Mouse (Mus musculus): ENCODE measurements at regions not wholly inside any gene's neighbourhood (a gene's known extent, or its start where the extent isn't known, plus 50 kb on each side); places are given as distances from the start of the nearest gene placed in this dataset.
A peak's percentile ranks its signal among the peaks of the same experiment; 100 is the strongest.

DNA sequence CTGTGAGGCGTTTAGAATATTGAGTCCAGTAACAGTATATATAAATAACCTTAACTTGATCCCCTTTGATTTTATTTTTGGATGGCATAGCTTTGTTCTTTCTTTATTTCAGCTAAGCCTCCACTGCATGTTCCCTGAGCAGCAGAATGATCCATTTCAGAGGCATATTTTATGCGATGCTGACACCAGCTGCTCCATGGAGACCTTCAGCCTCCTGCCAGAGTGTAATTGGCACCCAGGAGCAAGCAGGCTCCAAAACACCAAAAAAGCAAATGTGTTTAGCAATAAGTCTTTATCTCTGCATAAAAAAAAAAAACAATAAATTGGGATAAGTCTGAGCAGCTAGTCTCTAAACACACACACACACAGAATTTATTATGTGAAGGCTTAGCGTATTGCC lies 170.7 kb upstream of the Dkk2 start:
- DNase-seq (ENCODE audit: extremely low read depth, insufficient read length, low spot score) = no peak

- DNase-seq (ENCODE audit: extremely low read depth, insufficient read length, low spot score) = no peak
Observed at GRCm38 (mm10) chr3:131914997-131915396, 170.1 kb upstream of the Dkk2 start.

GRCm38 (mm10) chr3:131917734-131918534 lies 167.2 kb upstream of the Dkk2 start:
- no peak for DNase-seq (ENCODE audit: extremely low read depth, insufficient read length, low spot score)

DNA sequence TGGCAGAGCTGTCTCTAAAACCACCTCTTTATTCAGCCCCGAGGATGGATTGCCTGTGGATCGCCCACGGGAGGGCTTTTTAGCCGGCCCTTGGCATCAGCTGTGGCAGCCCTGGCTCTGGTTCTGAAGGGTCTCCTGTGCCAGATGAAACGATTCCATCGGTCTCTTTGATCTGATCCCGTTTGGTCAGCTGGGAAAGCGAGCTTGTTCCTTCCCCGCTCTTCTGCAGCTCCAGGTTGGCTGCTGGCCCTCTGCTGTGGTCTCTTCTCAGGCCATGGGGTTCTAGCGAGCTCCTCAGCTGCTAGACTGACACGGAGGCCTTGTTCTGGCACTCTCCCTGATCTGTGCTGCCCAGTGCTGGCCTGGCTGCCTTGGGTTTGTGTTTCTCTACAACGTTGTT lies 165.6 kb upstream of the Dkk2 start:
- no peak for DNase-seq (ENCODE audit: extremely low read depth, insufficient read length, low spot score)

GRCm38 (mm10) chr3:131921161-131921560 lies 163.9 kb upstream of the Dkk2 start:
- DNase-seq (ENCODE audit: extremely low read depth, insufficient read length, low spot score) = peak; percentile 42

GRCm38 (mm10) chr3:131922733-131923132 lies 162.4 kb upstream of the Dkk2 start:
- DNase-seq (ENCODE audit: extremely low read depth, insufficient read length, low spot score) = no peak

GRCm38 (mm10) chr3:131940896-131941295 lies 144.2 kb upstream of the Dkk2 start:
- no peak for DNase-seq (ENCODE audit: extremely low read depth, insufficient read length, low spot score)

DNA sequence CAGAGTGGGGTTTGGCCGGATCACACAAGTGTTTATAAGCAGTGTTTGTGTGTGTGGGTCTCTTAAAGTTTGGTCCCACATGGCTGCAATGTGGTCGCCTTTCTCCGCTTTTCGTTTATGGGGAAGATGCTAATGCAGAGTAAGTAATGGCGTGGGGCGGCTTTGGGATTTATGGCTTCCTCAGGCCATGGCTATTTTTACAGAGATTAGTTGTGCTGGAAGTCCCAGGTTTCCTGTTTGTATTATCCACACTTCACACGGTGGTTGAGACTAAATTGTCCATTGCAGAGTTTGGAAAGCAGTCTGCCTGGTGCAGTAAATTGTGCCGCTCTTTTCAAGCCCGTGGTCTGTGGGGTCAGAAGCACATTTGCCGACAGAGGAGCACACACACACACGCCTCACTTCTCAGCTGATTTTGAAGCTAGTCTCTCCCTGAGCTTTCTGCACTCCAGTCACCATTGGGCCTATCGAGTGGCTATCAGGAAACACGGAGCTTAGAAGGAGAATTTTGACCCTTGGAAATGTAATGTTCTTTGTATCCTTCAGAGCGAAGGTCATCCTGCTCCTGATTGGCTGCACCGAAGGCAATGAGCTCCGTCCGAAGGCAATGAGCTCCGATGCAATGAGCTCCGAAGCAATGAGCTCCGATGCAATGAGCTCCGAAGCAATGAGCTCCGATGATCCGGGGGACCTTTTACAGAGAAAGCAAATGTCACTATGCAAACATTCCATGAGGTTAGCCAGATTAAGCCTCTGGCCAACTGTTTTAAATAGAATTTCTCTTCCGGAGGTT lies 142.9 kb upstream of the Dkk2 start:
- no peak for DNase-seq (ENCODE audit: extremely low read depth, insufficient read length, low spot score)

DNA sequence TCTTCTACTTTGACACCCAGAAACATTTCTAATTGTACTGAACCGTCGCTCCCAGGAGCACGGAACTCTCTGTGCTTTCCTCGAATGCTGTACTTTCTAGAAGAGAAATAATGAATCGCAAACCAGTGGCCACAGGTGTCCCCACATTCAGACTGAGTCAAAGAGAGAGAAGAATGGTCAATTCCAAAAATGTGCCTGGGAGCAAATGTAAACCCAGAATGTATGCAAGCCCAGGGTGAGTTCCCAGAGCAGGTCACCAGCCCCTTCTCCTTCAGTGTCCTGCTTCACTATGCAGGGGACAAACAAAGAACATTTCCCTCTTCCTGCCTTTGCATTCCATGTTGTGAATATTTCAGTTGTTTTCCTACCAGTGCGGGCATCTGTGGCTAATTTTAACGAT lies 141.7 kb upstream of the Dkk2 start:
- no peak for DNase-seq (ENCODE audit: extremely low read depth, insufficient read length, low spot score)

- DNase-seq (ENCODE audit: extremely low read depth, insufficient read length, low spot score) = no peak
Observed at GRCm38 (mm10) chr3:131955771-131956170, 129.3 kb upstream of the Dkk2 start.

DNA sequence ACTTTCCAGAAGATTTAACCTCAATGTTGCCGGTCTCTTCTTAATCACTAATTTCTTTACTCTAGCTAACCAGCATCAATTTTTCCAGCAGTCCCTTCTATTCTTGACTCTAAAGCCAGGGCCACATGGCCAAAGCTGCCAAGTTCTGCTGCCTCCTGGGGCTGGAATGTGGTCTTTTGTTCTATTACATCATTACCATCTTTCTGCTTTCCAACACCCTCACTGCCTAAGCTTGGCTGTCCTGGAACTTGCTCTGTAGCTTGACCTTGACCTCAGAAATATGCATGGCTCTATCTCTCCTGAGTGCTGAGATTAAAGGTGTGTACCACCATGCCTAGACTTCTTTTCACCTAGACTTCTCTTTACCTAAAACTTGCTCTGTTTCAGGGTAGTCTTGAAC lies 124.5 kb upstream of the Dkk2 start:
- DNase-seq (ENCODE audit: extremely low read depth, insufficient read length, low spot score) = no peak

- DNase-seq (ENCODE audit: extremely low read depth, insufficient read length, low spot score) = no peak
Observed at GRCm38 (mm10) chr3:131961571-131961970, 123.5 kb upstream of the Dkk2 start.

- no peak for DNase-seq (ENCODE audit: extremely low read depth, insufficient read length, low spot score)
Observed at GRCm38 (mm10) chr3:131962870-131963269, 122.2 kb upstream of the Dkk2 start.

DNA sequence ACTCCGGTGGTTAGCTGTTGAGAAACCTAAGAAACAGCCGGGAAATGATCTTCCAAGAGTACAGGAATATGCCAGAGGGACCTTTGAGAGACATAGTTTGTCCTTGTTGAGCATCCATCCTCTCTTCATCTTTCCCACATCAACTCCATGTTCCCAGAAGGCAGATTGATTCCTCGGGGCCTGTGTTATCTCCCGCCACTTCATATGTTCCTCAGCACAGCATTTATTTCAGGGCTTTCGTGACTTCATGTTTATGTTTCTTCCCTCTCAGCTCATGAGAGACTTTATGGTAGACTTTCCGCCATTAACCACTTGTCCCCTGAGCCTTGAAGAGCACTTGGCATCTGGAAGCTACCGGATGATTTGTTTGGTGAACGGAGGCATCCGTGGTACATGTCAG lies 120.1 kb upstream of the Dkk2 start:
- no peak for DNase-seq (ENCODE audit: extremely low read depth, insufficient read length, low spot score)

DNA sequence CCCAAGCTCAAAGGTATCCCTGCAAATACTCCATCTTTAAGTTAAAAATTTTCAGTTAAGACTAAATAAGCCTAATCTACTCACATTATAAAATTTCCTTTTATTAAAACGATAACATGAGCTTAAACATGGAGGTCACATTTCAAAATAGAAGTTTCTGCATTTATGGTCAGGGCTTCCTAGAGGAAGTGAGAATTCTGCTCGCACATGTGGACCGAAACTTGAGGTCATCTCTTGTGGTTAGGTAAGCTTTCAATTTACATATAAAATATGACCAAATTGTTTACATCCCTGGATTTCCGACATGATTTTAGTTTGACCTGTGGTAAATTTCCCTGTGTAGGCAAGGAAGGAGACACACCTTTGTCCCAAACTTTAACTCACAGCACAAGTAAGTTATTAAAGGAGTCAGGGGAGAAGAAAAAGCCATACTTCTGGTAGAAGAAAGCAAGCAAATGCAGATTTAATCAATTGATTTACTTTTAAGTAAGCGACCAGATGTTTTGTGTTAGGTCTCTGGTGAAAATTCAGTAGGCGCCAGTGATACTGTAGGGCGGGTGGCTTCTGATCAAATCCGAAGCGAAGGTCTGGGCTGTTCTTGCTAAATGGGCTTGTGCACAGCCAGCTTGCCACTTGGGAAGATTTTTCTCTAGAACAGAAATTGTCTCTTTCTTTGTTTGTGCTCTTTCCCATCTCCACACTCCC lies 119.5 kb upstream of the Dkk2 start:
- no peak for DNase-seq (ENCODE audit: extremely low read depth, insufficient read length, low spot score)

DNA sequence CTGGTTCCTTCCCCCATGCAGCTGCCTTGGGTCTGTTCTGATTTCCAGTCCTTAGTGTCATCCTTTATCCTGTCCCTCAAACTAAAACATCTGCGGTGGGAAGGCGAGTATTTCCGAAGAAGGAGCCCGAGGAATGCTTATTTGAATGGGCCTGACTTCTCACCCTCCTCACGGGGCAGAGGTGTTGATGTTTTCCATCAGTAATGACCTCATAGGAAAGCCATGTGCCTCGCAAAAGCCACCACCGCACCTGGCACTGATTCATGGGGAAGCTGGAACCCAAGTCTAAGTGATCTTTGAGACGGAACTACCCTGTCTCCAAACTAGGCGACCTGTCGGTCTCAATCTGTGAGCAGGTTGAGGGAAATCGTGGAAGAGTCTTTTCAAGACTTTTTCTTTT lies 117.8 kb upstream of the Dkk2 start:
- DNase-seq (ENCODE audit: extremely low read depth, insufficient read length, low spot score) = peak; percentile 39

- DNase-seq (ENCODE audit: extremely low read depth, insufficient read length, low spot score) = peak; percentile 26
Observed at GRCm38 (mm10) chr3:131970827-131971226, 114.3 kb upstream of the Dkk2 start.

GRCm38 (mm10) chr3:131975940-131976628 lies 109.0 kb upstream of the Dkk2 start:
- no peak for DNase-seq (ENCODE audit: extremely low read depth, insufficient read length, low spot score)

DNA sequence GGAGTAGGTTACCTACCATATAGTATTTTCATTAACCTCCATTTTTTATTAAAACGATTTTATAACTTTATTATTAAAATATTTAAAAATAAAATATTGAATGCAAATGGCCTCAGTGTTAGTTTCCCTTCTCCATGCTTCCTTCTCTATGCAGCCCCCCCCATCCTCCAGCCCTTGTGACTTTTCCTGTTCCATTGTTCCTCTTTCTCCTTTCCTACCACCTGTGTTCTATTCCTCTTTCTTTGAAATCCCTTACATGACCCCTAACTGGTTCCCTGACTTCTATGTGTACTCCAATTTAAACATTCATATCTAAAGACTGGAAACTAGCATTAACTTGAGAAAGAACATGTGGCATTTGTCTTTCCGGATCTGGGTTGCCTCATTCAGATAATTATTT lies 101.8 kb upstream of the Dkk2 start:
- no peak for DNase-seq (ENCODE audit: extremely low read depth, insufficient read length, low spot score)

DNA sequence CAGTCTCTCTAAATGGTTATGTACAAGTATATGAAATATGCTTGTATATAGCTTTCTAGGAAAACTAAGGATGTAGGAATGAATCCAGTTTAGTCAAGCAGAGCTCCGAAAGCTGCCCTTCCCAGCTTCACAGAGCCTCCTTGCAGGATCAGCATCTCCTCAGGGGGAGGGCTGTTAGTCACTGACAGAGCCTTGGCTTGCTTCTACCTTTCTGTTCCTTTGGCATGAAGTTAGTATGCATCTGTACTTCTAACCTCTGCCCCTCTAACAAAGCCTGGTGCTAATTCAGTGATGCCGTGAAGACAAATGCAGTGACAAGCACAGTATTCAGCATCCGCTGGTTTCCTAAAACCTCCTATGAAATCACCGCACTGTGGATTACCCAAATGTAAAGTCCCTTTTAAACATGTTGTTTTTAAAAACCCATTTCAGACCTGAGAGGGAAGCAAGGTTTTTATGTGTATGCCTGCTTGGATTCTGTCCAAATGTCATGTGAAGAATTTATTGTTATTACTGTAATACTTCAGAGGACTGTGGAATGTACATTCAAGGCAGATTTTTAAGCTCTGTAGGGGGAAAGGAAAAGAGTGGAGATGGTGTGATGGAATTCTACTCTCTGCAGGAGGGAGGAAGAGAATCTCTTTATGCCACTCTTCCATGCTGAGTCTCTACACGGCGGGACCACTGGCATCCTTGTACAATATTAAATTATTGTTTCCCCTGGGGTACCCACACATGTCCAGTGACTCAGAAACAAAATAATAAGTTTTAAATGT lies 86.1 kb upstream of the Dkk2 start:
- no peak for DNase-seq (ENCODE audit: extremely low read depth, insufficient read length, low spot score)
